Mouse (Mus musculus): Measurements from ENCODE around the gene Ror1. TPM values are rescaled to one million over a fixed set of nuclear protein-coding genes. Genes with fewer than 3 reads are reported as not detected.
A peak's percentile ranks its signal among the peaks of the same experiment; 100 is the strongest.

Gene Ror1
- polyA plus RNA-seq, 1 experiment from 2014 or later, result 13.9 TPM

DNA sequence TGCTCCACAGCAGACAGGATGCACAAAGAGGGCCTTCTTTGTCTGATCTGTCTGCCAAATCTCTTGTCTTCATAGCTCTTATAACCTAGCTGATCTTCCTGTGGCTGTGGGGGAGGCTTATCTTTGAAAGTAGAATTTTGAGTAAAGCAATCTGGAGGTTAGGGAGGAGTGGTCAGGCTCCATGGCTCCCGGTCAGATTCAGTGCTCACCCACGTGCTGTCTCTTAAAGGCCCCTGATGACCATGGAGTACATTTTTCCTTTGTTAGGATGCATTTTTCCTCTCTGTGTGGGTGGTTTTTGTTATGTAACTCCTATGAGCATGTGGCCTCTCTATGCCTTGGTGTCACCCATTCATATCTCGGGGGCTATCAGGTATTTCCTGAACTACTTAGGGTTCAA, 71.3 kb downstream of the Ror1 start:
- ATAC-seq (ENCODE audit: insufficient number of reproducible peaks, low FRiP score), result no peak
- WGBS, result 49% methylated on average over 3 of the region's 3 CpGs
- no peaks in the 10 kb centered on the region for H3K9me3 ChIP-seq (replicated peaks)
- peaks cover 63% of the 10 kb centered on the region for H3K4me1 ChIP-seq (replicated peaks)
- no peaks in the 10 kb centered on the region for H3K27me3 ChIP-seq (replicated peaks)
- no peak overlapping the region for H3K9ac ChIP-seq
- no peak overlapping the region for H3K27ac ChIP-seq (ENCODE audit: poor library complexity, severe bottlenecking)
- H3K4me3 ChIP-seq, result no peak overlapping the region
- H3K4me2 ChIP-seq, result no peak overlapping the region
- no peaks in the 10 kb centered on the region for H3K36me3 ChIP-seq

DNA sequence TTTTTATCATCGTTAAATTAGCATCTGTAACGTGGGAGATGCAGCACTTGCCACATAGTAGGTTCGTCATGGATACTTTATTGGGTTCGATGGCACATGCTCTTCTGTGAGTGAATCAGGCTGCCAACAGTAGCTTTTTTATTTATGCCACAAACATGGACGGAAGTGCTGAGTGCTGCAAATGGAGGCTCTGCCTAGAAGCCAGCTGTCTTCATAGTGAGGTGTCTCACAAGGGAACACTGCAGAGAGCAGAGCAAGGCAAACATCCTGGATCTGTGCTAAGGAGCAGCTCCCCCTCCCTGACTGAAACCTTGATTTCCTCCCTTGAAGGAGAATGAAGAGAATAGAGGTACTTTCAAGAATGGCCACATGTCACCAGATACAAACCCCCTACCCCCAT, 74.1 kb downstream of the Ror1 start:
- WGBS, result 70% methylated on average over 5 of the region's 5 CpGs
- Histone ChIP-seq H3K36me3 (no peaks in the 10 kb centered on the region), H3K27ac (ENCODE audit: poor library complexity, severe bottlenecking) (no peak overlapping the region), H3K27me3 (replicated peaks) (no peaks in the 10 kb centered on the region), H3K4me3 (no peak overlapping the region), H3K4me1 (replicated peaks) (peaks cover 43% of the 10 kb centered on the region), H3K9me3 (replicated peaks) (no peaks in the 10 kb centered on the region), H3K9ac (no peak overlapping the region), H3K4me2 (peak overlapping the region; percentile 20; the same call in 1 of the 2 replicates)
- ATAC-seq (ENCODE audit: insufficient number of reproducible peaks, low FRiP score), result no peak

DNA sequence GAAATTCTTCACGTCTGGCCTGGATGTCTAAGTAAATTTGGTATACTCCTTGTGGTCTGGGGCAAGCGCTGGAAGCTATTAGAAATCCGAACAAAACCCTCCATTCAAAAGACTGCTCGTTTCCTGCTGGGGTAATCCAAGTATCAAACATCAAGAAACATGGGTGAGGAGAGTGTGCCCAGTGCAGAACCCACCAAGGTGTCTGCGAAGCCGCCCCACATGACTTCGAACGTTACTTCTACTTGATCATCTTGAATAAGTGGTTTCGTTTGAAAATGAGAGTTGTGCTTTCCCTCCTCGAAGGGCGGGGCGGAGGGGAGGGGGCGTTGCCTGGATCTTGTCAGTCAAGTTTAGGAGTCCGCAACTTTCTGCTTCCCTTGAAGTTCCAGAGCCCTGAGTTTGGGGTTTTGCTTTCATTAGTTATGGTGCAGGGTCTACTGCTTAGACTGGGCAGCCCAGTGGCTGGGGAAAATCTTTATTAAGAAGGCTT, 74.6 kb downstream of the Ror1 start:
- Histone ChIP-seq H3K9ac (no peak overlapping the region), H3K4me1 (replicated peaks) (peaks cover 42% of the 10 kb centered on the region), H3K9me3 (replicated peaks) (no peaks in the 10 kb centered on the region), H3K36me3 (no peaks in the 10 kb centered on the region), H3K4me2 (peak overlapping the region; percentile 20; the same call in 1 of the 2 replicates), H3K4me3 (no peak overlapping the region), H3K27ac (ENCODE audit: poor library complexity, severe bottlenecking) (no peak overlapping the region), H3K27me3 (replicated peaks) (no peaks in the 10 kb centered on the region)
- no peak for ATAC-seq (ENCODE audit: insufficient number of reproducible peaks, low FRiP score)
- 57% methylated on average over 14 of the region's 14 CpGs for WGBS

DNA sequence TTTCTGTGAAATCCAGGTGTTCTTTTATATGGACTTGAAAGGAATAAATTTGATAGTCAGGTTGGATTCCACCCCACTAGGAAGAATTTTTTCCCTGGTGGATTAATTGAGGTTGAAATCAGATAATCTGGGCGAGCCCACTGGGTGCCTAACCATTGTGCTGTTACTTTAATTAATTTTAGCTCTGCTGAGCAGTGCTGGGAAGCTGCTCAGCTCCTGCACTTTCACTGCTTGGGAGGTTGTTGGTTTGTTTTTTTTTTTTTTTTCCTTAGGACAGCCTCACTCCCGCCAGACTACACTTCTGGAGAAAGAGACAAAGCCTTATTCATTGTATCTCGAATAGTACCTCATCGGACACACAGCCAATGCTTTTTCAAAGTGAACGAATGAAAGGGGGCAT, 75.2 kb downstream of the Ror1 start:
- no peak overlapping the region for H3K9ac ChIP-seq
- H3K36me3 ChIP-seq, result no peaks in the 10 kb centered on the region
- no peaks in the 10 kb centered on the region for H3K9me3 ChIP-seq (replicated peaks)
- peak overlapping the region; percentile 35; the same call in 1 of the 2 replicates for H3K4me2 ChIP-seq
- no peaks in the 10 kb centered on the region for H3K27me3 ChIP-seq (replicated peaks)
- 54% methylated on average over 5 of the region's 5 CpGs for WGBS
- no peak for ATAC-seq (ENCODE audit: insufficient number of reproducible peaks, low FRiP score)
- peaks cover 38% of the 10 kb centered on the region for H3K4me1 ChIP-seq (replicated peaks)
- peak overlapping the region; percentile 56 for H3K27ac ChIP-seq (ENCODE audit: poor library complexity, severe bottlenecking)
- no peak overlapping the region for H3K4me3 ChIP-seq

DNA sequence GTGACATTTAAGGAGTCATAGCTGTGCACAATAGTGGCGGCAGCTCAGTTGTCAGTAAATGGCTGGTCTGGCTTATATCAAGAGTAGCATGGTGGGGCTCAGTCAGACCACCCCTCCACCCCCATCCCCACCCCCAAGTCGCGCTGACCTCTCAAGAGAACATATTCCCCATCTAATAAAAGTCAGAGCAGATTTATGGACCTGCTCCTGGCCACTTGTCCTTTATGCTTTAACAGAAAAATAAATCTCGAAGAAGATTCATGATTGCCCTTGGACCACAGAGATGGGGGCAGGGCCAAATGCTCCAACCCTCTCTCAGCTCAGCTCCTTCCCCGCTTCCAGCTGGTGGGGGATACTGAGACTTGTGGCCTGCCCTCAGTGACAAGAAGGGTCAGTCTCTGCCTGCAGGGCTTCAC, 75.9 kb downstream of the Ror1 start:
- ATAC-seq (ENCODE audit: insufficient number of reproducible peaks, low FRiP score), result no peak
- Histone ChIP-seq H3K27me3 (replicated peaks) (no peaks in the 10 kb centered on the region), H3K4me2 (peak overlapping the region; percentile 35; the same call in 1 of the 2 replicates), H3K36me3 (no peaks in the 10 kb centered on the region), H3K9me3 (replicated peaks) (no peaks in the 10 kb centered on the region), H3K4me1 (replicated peaks) (peaks cover 34% of the 10 kb centered on the region), H3K27ac (ENCODE audit: poor library complexity, severe bottlenecking) (peak overlapping the region; percentile 56), H3K4me3 (no peak overlapping the region), H3K9ac (no peak overlapping the region)
- WGBS, result 42% methylated on average over 5 of the region's 5 CpGs

DNA sequence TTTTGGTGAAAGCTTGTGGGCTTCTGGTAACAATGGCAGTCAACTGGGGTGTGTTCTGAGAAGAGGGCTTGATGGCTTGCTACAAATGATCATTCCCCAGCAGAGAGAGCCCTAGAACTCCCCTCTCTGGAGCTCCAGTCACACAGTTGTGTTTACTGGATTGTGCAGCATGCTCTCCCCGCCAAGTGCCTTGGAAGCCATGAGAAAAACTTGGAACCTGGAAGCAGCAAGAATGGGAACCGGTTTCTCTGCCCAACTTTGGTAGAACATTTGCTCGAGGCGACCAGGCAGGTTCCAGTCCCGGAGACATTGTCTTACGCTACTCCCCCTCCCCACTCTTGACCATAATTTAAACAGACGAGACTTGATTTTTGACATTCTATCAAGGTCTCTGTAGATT, 80.0 kb downstream of the Ror1 start:
- H3K9ac ChIP-seq, result no peak overlapping the region
- H3K27ac ChIP-seq (ENCODE audit: poor library complexity, severe bottlenecking), result no peak overlapping the region
- no peak for ATAC-seq (ENCODE audit: insufficient number of reproducible peaks, low FRiP score)
- WGBS, result 88% methylated on average over 7 of the region's 7 CpGs
- no peaks in the 10 kb centered on the region for H3K36me3 ChIP-seq
- no peaks in the 10 kb centered on the region for H3K27me3 ChIP-seq (replicated peaks)
- no peaks in the 10 kb centered on the region for H3K9me3 ChIP-seq (replicated peaks)
- H3K4me3 ChIP-seq, result no peak overlapping the region
- H3K4me2 ChIP-seq, result no peak overlapping the region
- H3K4me1 ChIP-seq (replicated peaks), result peaks cover 25% of the 10 kb centered on the region

DNA sequence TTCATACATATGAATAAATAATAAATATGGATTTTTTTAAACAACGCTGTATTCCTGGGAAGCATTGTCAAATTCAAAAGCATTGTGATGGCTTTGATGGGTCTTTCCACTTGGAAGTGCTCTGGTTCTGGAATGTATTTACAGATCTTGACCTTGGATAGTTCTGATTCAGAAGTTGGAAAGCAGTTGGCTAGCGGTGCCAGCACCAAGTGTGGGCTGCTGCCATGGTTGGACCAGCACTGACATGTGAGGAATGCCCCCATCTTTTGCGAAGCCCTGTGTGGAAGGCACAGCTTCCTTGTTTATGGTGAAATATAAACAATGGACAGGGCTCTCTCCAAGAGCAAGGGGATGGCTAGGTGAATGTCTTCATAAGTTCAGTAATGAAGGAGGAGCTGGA, 82.7 kb downstream of the Ror1 start:
- no peak for ATAC-seq (ENCODE audit: insufficient number of reproducible peaks, low FRiP score)
- peaks cover 13% of the 10 kb centered on the region for H3K4me1 ChIP-seq (replicated peaks)

DNA sequence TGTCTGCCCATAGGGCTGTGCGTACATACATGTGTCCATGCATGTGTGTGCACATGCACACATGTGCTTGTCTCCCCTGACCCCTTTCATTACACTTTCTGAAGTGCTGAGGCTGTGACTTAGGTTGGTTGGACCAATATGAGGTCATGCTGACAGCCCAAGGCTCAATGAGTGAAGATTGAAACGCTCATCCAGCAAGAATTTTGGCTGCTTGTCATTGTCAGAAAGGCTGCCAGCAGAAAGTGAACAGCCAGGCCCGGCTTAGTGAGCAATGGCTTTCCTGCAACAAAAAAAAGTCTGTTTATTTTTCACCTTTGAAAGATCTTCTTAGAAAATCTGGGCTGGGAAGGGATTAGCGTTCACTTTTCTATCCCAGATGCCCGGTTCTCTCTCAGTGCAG, 86.1 kb downstream of the Ror1 start:
- Histone ChIP-seq H3K4me3 (no peak overlapping the region), H3K36me3 (no peaks in the 10 kb centered on the region), H3K27me3 (replicated peaks) (no peaks in the 10 kb centered on the region), H3K9ac (no peak overlapping the region), H3K27ac (ENCODE audit: poor library complexity, severe bottlenecking) (no peak overlapping the region), H3K4me1 (replicated peaks) (peaks cover 13% of the 10 kb centered on the region), H3K9me3 (replicated peaks) (no peaks in the 10 kb centered on the region), H3K4me2 (no peak overlapping the region)
- 68% methylated on average over 5 of the region's 5 CpGs for WGBS
- no peak for ATAC-seq (ENCODE audit: insufficient number of reproducible peaks, low FRiP score)

More for the DNA sequence above, 82.7 kb downstream of the Ror1 start:
- H3K4me3 ChIP-seq, result no peak overlapping the region
- no peaks in the 10 kb centered on the region for H3K36me3 ChIP-seq
- no peak overlapping the region for H3K27ac ChIP-seq (ENCODE audit: poor library complexity, severe bottlenecking)
- 84% methylated on average over 3 of the region's 3 CpGs for WGBS
- H3K4me2 ChIP-seq, result no peak overlapping the region
- H3K27me3 ChIP-seq (replicated peaks), result no peaks in the 10 kb centered on the region
- H3K9ac ChIP-seq, result no peak overlapping the region
- H3K9me3 ChIP-seq (replicated peaks), result no peaks in the 10 kb centered on the region

DNA sequence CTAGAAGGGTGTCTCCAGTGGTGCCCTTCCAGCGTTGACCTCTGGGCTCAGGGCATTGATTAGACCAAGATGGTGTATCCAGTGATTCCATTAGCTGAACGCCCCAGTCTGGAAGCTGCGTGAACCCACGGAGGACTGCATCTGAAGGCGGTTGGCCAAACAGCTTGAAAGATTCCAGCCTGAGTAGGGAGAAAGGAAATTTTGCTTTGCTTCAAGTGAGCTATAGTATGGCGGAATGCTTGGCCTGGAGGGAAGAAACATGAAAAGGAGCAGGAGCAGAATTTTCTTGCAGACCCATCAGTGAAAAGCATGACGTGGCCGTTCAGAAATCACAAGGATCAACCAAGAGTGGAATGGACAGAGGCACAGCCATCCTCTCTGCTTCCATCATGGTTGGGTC, 91.2 kb downstream of the Ror1 start:
- no peaks in the 10 kb centered on the region for H3K9me3 ChIP-seq (replicated peaks)
- peaks cover 20% of the 10 kb centered on the region for H3K4me1 ChIP-seq (replicated peaks)
- H3K36me3 ChIP-seq, result no peaks in the 10 kb centered on the region
- no peak overlapping the region for H3K9ac ChIP-seq
- H3K4me3 ChIP-seq, result no peak overlapping the region
- no peaks in the 10 kb centered on the region for H3K27me3 ChIP-seq (replicated peaks)
- ATAC-seq (ENCODE audit: insufficient number of reproducible peaks, low FRiP score), result no peak
- no peak overlapping the region for H3K4me2 ChIP-seq
- no peak overlapping the region for H3K27ac ChIP-seq (ENCODE audit: poor library complexity, severe bottlenecking)
- 91% methylated on average over 8 of the region's 8 CpGs for WGBS

DNA sequence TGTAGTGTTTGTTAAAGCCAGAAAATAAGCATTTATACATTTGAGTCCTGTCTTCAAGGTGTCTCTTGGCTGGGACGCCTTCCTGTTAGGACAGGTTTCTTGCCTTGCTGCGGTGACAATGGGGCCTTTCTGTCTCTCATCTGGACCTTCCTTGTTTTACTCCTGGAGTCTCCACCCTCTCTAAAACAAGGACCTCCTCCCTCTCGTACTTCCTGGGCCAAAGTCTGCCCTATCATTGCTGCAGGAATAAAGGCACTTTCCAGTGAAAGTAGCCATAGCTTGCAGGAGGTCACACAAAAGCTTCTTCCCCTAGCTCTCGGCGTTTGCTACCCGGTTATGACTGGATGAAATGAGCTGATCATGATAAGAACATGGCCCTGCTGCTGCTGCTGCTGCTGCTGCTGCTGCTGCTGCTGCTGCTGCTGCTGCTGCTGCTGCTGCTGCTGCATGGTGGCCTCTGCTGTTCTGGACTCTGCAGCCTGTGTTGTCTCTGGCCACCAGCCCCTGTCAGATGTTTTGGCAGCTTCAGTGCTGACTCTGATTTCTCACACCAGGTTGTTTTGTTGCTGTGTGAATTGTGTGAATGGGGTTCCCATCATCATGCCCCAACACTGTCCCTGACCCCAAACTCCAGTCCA, 92.1 kb downstream of the Ror1 start:
- Histone ChIP-seq H3K4me1 (replicated peaks) (peaks cover 21% of the 10 kb centered on the region), H3K27me3 (replicated peaks) (no peaks in the 10 kb centered on the region), H3K36me3 (no peaks in the 10 kb centered on the region), H3K4me2 (0 out of 2 replicates have a peak overlapping the region, but pooled peaks have one; percentile 3), H3K4me3 (no peak overlapping the region), H3K9ac (no peak overlapping the region), H3K27ac (ENCODE audit: poor library complexity, severe bottlenecking) (peak overlapping the region; percentile 78), H3K9me3 (replicated peaks) (no peaks in the 10 kb centered on the region)
- ATAC-seq (ENCODE audit: insufficient number of reproducible peaks, low FRiP score), result no peak
- 32% methylated on average over 6 of the region's 6 CpGs for WGBS

DNA sequence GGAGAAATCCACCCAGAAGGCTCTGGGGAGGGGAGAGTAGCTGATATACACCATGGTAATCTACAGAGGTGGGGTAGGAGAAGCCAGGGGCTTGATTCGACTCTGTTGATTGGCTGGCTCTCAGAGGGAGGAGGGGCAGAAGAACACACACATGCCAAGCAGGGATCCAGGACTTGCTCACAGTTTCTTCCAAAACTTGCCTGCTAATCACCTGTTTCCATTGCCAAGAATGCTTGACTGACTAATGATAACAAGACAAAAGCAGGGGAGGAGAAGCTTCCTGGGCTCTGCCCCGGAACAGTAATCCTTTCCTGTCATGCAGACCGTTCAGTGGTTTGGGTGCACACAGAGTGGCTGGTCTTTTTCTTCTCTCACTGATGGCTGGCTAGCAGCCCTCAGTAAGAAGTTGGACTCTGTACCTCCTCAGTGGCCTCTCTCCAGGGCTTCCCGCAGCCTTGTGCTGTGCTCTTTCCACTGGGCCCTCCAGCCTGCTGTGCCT, 92.7 kb downstream of the Ror1 start:
- H3K27ac ChIP-seq (ENCODE audit: poor library complexity, severe bottlenecking), result peak overlapping the region; percentile 78
- 0 out of 2 replicates have a peak overlapping the region, but pooled peaks have one; percentile 3 for H3K4me2 ChIP-seq

More for the DNA sequence above, 92.7 kb downstream of the Ror1 start:
- H3K4me3 ChIP-seq, result no peak overlapping the region
- H3K4me1 ChIP-seq (replicated peaks), result peaks cover 24% of the 10 kb centered on the region
- H3K9me3 ChIP-seq (replicated peaks), result no peaks in the 10 kb centered on the region
- ATAC-seq (ENCODE audit: insufficient number of reproducible peaks, low FRiP score), result 0 out of 2 replicates have a peak, but pooled peaks have one; percentile 42
- no peak overlapping the region for H3K9ac ChIP-seq
- no peaks in the 10 kb centered on the region for H3K36me3 ChIP-seq
- no peaks in the 10 kb centered on the region for H3K27me3 ChIP-seq (replicated peaks)
- 26% methylated on average over 4 of the region's 4 CpGs for WGBS

Data from heart, embryonic 12.5 days (tissue).